Mouse (Mus musculus) liver (tissue): Measurements from ENCODE around the gene Inka1.

Experiments
- DNase-seq: peaks from one replicate; pipeline ENCODE4 v3.0.0-alpha.2; 2020; ENCODE audit warnings: mixed read lengths

Gene Inka1

GRCm38 (mm10) chr9:107983421-107983890 lies 2.2 kb downstream of the Inka1 start:
- peak; percentile 82 for DNase-seq

- peak; percentile 91 for DNase-seq
Measured at GRCm38 (mm10) chr9:107982681-107983346, 2.9 kb downstream of the Inka1 start, which contains the start of gene Gm20661. TSS of gene Gm20661 (plus strand) at chr9:107983058.

- peak; percentile 65 for DNase-seq
Measured at GRCm38 (mm10) chr9:107981684-107982605, 3.7 kb downstream of the Inka1 start.

- no peak for DNase-seq
Measured at GRCm38 (mm10) chr9:107978815-107979214, 6.9 kb downstream of the Inka1 start.

- DNase-seq: peak; percentile 84
Measured at GRCm38 (mm10) chr9:107975399-107976386, 10.0 kb downstream of the Inka1 start, which contains the start of gene Uba7. TSS of gene Uba7 (plus strand) at chr9:107975505.

GRCm38 (mm10) chr9:107974491-107975171 lies 11.0 kb downstream of the Inka1 start:
- DNase-seq: peak; percentile 84

GRCm38 (mm10) chr9:107971690-107972541 lies 13.8 kb downstream of the Inka1 start:
- peak; percentile 91 for DNase-seq

- no peak for DNase-seq
Measured at GRCm38 (mm10) chr9:107970311-107970710, 15.4 kb downstream of the Inka1 start.

- no peak for DNase-seq
Measured at GRCm38 (mm10) chr9:107968531-107968930, 17.1 kb downstream of the Inka1 start.

GRCm38 (mm10) chr9:107967437-107967836 lies 18.2 kb downstream of the Inka1 start:
- no peak for DNase-seq

GRCm38 (mm10) chr9:107966676-107967075 lies 19.0 kb downstream of the Inka1 start:
- DNase-seq: no peak

- DNase-seq: no peak
Measured at GRCm38 (mm10) chr9:107964681-107965080, 21.0 kb downstream of the Inka1 start.

- peak; percentile 93 for DNase-seq
Measured at GRCm38 (mm10) chr9:107963700-107964099, 22.0 kb downstream of the Inka1 start.

GRCm38 (mm10) chr9:107962916-107963315 lies 22.8 kb downstream of the Inka1 start:
- DNase-seq: no peak

GRCm38 (mm10) chr9:107961881-107962280 lies 23.8 kb downstream of the Inka1 start:
- peak; percentile 33 for DNase-seq

- DNase-seq: no peak
Measured at GRCm38 (mm10) chr9:107961351-107961762, 24.3 kb downstream of the Inka1 start.

- DNase-seq: no peak
Measured at GRCm38 (mm10) chr9:107960928-107961327, 24.8 kb downstream of the Inka1 start.

- no peak for DNase-seq
Measured at GRCm38 (mm10) chr9:107959896-107960295, 25.8 kb downstream of the Inka1 start.

- no peak for DNase-seq
Measured at GRCm38 (mm10) chr9:107957141-107957540, 28.5 kb downstream of the Inka1 start.

GRCm38 (mm10) chr9:107955613-107956289 lies 29.9 kb downstream of the Inka1 start:
- no peak for DNase-seq
